Mouse (Mus musculus) cortical plate, adult 2 months (tissue): ENCODE data around the gene Tmem8. TPM values are rescaled to one million over a fixed set of nuclear protein-coding genes. Genes with fewer than 3 reads are reported as not detected.
A peak's percentile ranks its signal among the peaks of the same experiment; 100 is the strongest.

Experiments
- H3K27ac ChIP-seq: fragments of 200-500 bp; 2 replicates; pipeline ENCODE4 v1.5.1; 2012; ENCODE audit warnings: low read length, control low read depth, inconsistent platforms; ENCODE audit not compliant: insufficient read depth
- H3K4me1 ChIP-seq: fragments of 200-500 bp; 2 replicates; pipeline ENCODE4 v1.6.1; 2011; ENCODE audit warnings: low read length; ENCODE audit not compliant: control insufficient read depth, insufficient read depth
- H3K4me3 ChIP-seq: fragments of 200-500 bp; 2 replicates; pipeline ENCODE4 v1.5.1; 2011; ENCODE audit warnings: mild to moderate bottlenecking, low read length, control low read depth; ENCODE audit not compliant: insufficient read depth
- CTCF ChIP-seq: fragments of 200-500 bp; IDR thresholded peaks from 2 replicates; pipeline ENCODE4 v1.5.1; 2011; ENCODE audit warnings: mild to moderate bottlenecking, control low read depth, low read length; ENCODE audit not compliant: insufficient read depth; ENCODE audit errors: extremely low read depth
- POLR2A ChIP-seq: fragments of 200-500 bp; IDR thresholded peaks from 2 replicates; pipeline ENCODE4 v1.6.1; 2011; ENCODE audit warnings: mild to moderate bottlenecking, low read length, control low read depth; ENCODE audit not compliant: insufficient read depth; ENCODE audit errors: extremely low read depth
- polyA plus RNA-seq: library from polyadenylated mRNA; depleted of rRNA; stranded (reverse); fragments of >200 nt; gene quantifications from 2 replicates; pipeline ENCODE4 v1.2.3, GENCODE M21; 2012

The Tmem8 gene
- polyA plus RNA-seq, 1 experiment = 27.4 TPM

DNA sequence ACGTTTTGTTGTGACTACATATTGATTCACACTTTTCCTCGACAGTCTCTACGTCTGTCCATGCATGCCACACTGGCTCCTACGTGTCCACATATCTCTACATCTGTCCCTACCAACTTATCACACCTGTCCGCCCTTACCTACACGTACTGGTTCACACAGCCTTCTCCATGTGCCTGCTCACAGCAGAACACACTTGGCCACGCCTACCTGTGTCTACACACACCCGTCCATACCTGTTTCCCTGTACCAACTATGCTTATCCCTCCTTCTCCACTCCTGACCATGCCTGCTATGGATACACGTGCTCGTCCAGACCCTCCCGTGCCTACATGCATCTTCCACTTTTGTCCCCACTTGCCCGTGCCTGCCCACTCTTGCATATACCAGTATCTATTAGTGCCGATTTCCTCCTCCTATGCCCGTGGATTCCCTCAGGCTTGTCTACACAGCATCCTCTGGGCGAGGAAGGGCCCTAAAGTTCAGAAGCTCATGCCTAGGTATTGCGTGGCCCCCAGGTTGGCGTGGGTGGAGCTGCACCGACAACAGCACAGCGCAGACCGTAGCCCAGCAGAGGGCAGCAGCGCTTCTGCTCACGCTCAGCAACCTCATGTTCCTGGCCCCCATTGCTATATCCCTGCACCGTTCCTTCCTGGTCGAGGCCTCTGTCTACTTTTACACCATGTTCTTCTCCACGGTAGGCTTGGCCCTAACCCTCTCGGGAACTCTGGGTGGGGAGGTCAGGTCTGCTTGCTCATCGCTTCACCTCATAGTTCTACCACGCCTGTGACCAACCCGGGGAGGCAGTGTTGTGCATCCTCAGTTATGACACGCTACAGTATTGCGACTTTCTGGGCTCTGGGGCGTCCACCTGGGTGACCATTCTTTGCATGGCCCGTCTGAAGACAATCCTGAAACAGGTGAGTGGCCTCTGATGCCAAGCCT lies 6.9 kb downstream of the Tmem8 start:
- Histone ChIP-seq H3K4me3 (peak overlapping the region; percentile 1; the same call in 1 of the 2 replicates), H3K27ac (no peak overlapping the region), H3K4me1 (peaks cover 4% of the 10 kb centered on the region; the same call in 1 of the 2 replicates)
- TF ChIP-seq CTCF (peak; percentile 89), POLR2A (peak; percentile 23; the same call in 1 of the 2 replicates)

DNA sequence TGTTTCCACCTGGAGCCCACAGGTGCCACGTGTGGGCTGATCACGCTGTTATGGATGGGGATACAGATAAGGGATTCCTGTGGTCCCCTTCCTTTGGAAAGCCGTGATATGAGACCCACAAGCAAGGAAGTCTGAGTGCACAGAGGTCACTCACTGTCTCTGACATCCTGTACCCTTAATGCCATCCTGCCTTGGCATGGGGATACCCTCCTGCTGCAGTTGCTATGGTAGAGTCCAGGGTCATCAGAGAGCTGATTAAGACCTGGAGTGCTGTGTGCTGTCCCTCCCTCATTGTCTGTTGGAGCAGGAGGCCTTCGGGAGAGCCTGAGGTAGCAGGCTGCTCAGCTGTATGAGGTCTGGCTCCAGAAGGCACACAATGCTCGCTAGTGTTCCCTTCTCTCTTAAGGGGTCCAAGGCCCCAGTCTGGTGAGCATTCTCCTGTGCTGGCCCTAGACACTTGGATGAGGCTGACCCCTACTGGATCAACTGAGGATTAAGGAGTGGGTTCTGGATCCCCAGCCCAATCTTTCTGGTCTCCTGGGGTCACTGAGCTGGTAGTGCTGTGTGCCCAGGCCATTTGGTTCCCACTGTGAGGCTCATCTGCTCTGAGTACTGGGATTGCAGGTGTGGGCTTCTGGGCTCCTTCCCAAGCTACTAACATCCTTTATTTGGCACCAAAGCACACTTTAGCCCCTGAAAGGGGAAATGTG lies 9.5 kb downstream of the Tmem8 start:
- no peak overlapping the region for H3K4me3 ChIP-seq
- peaks cover 4% of the 10 kb centered on the region; the same call in 1 of the 2 replicates for H3K4me1 ChIP-seq
- no peak for TF ChIP-seq POLR2A
- TF ChIP-seq CTCF = no peak
- no peak overlapping the region for H3K27ac ChIP-seq

DNA sequence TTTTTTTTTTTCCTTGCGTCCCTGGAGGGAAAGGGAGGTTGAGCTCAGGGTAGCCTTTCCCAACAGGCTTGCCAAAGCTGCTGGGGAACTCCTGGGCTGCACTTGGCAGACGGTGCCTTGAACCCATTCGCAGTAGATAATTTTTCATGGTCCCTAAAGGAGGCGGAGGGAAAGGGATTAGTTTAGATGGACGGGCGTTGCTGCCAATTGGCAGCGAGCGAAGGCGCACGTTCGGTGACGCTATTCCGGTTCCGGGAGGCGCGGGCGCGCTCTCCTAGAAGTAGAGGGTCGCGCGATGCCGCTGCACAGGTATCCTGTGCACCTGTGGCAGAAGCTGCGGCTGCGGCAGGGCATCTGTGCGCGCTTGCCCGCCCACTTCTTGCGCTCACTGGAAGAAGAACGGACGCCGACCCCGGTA lies 10.2 kb downstream of the Tmem8 start, which contains the start of gene Mrpl28:
Gene Mrpl28, plus strand, starts transcription at position 234 of the 418 bp plus-strand sequence.
- peaks cover 4% of the 10 kb centered on the region; the same call in 1 of the 2 replicates for H3K4me1 ChIP-seq
- peak within 1 kb of the TSS; percentile 95 for H3K4me3 ChIP-seq
- TF ChIP-seq POLR2A (peak; percentile 99), CTCF (no peak)
- no peak within 1 kb of the TSS for H3K27ac ChIP-seq

DNA sequence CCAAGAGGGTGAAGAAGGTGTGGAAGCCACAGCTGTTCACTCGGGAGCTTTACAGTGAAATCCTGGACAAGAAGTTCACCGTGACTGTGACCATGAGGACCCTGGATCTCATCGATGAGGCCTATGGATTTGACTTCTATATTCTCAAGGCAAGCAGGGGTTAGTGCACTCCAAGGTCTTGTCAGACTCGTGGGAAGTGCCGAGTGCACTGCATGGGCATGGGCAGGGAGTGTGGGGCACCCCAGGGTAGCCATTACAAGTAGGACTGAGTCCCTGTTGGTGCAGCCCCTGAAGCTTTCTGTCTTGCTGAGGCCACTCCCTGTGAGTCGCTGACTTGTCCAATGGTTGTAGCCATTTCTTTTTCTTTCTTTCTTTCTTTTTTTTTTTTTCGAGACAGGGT lies 11.5 kb downstream of the Tmem8 start:
- Histone ChIP-seq H3K4me1 (peaks cover 4% of the 10 kb centered on the region; the same call in 1 of the 2 replicates), H3K4me3 (peak overlapping the region; percentile 95), H3K27ac (no peak overlapping the region)
- no peak for TF ChIP-seq CTCF
- TF ChIP-seq POLR2A = no peak

DNA sequence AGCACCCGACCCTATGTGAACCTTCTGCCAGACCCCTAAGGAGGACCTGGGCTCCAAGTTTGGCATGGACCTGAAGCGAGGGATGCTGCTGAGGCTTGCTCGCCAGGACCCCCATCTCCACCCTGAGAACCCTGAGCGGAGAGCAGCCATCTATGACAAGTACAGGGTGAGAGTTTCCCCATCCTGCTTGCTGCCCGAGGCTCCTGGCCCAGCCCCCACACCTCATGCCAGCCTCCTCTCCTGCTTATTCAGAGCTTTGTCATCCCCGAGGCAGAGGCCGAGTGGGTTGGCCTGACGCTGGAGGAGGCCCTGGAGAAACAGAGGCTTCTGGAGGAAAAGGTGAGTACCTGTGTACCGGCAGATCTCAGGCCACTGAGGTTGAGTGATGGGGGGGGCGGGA lies 12.1 kb downstream of the Tmem8 start:
- H3K4me3 ChIP-seq = no peak overlapping the region
- peaks cover 2% of the 10 kb centered on the region; the same call in 1 of the 2 replicates for H3K4me1 ChIP-seq
- TF ChIP-seq POLR2A (no peak), CTCF (no peak)
- H3K27ac ChIP-seq = no peak overlapping the region

DNA sequence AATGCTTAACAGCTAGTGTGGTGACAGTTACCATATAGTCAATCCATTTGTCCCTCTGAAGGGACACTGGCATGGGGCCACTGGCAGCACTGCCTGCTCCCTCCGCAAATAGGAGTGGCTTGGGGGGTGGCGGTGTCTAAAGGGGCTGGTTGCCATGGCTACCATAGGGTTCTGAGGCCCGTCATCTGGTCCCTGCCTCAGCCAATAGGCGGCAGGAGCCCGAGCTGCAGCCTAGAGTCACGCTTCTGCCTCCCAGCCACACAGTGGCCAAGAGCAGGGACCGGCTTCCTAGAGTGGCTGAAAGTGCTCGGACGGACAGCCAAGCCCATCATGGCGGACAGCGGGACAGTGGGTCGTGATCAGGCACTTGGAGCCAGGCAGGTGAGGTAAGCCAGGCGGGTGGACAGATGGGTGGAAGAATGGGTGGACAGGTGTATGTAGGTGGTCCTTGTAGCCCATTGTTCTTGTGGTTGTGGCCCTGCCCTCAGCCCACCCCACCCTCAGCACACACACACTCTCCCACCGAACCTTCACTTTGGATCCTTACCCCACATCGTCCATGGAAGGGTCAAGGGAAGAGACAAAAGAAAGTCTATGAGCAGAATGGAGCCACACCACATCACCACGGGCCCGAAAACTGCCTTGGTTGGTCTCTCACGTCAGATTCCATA lies 18.1 kb downstream of the Tmem8 start:
- Histone ChIP-seq H3K4me1 (no peaks in the 10 kb centered on the region), H3K27ac (no peak overlapping the region), H3K4me3 (no peak overlapping the region)
- TF ChIP-seq CTCF (no peak), POLR2A (no peak)

DNA sequence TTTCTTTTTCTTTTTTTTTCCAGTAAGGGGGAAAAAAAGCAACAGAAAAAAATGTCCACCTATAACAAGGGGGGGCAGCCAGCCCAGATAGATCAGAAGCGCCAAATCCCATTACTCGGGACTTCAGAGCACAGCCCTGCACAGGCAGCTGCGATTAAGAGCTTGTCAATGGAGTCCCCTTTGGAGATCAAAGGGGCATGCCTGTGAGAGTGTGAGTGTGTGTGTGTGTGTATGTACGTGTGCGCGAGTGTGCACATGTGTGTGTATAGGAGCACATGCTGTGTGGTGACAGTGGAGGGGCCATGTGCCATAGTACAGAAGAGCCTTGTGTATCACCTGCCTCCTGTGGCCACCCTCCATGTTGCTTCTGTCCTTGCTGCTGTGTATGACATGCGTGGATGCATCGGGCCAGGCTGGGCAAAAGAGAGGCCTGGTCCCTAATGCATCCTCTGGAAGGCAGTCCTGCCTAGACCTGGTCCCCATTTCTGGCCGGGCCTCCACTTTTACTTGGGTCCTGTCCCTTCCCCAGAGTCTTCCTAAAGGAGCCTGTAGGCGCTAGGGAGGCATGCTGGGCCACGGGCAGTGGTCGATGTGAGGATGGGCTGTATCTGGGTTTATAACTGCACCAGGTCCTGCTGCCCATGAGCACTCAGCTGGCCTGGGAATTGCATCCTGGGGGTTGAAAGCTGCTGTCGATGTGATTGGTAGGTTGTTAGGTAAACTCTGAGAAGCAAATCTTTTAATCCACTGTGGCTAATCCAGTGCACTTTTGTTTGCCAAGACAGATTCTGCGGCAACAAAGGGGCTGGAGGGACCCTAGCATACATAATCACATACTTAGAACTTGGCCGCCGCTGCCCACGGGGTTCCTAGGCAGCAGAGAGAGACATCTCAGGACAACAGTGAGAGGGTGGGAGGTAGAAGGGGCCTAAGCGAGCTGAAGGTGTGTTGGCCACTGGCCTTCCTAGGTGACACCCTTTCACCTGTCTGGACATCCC lies 19.1 kb downstream of the Tmem8 start:
- TF ChIP-seq POLR2A (no peak), CTCF (no peak)
- H3K27ac ChIP-seq = no peak overlapping the region
- H3K4me3 ChIP-seq = no peak overlapping the region
- no peaks in the 10 kb centered on the region for H3K4me1 ChIP-seq

DNA sequence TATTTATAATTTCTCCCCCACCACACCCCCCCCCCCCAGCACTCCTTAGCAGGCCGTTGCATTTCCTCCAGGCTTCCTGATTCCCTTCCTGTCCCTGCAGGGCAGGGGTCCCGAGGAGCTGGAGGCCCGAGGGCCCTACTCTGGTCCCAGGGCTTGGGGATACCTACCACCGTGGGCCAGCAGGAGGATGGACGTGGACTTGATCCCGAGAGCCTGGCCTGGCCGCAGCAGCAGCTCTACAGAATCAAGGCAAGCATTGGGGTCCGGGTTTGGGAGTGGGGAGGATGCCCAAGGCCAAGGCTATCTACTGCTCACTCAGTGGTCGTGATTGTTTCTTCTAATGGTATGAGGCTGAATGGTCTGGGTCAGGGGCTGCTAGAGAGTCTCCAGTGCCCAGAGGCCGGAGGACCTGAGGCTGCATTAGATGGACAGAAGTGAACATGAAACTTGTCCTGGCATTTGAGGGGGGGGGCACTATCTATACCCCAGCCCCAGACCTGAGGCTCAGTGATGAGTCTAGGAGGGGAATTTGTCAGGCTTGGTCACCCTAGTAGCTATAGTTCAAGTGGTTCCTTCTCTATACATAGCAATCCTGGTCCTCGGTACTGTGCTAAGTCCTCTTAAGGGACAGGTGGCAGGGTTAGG lies 24.1 kb downstream of the Tmem8 start:
- H3K4me1 ChIP-seq = peaks cover 2% of the 10 kb centered on the region; the same call in 1 of the 2 replicates
- H3K27ac ChIP-seq = no peak overlapping the region
- TF ChIP-seq CTCF (no peak), POLR2A (no peak)
- no peak overlapping the region for H3K4me3 ChIP-seq
